Mouse (Mus musculus) WW6 (cell line): ENCODE results near the gene Lrmda.
A peak's percentile ranks its signal among the peaks of the same experiment; 100 is the strongest.

Experiments used
- DNase-seq: peaks from one replicate; pipeline ENCODE4 v3.0.0-alpha.2; 2013; ENCODE audit warnings: low read depth, low spot score

Gene Lrmda

DNA sequence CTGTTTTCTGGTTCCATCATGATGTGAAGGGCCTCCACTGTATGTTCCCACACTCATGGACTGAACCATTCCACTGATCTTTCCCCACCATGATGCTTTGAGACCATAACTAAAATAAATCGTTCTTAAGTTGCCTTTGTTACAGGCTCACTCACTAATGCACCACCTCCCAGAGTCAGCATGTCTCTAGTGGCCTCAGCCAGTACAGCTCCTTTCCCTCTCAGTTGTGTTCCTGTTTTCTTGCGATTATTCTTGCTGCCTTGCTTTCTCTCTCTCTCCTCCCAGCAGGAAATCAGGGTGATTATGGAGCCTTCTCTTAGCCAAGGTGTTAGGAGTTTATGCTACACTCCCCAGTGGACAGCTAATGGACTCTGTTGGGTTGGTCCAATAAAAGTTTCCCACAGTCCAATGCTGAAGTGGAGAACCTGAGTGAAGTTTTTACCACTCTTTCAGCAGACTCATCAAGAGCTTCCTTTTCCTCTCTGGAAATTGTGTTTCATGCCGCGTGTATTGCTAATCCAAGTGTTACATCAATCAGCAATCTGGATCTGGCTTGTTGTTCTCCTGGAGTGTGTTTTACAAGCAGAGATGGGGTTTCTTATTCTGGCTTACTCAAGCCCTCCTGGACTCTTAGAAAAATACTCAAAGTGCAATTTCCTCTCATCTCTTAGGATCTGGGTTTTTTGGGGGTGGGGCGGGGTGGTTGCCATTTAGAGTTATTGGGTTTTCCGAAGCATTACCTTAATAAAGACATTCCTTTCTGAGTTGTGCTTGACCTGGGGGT, 490.4 kb downstream of the Lrmda start:
- no peak for DNase-seq

- no peak for DNase-seq
These were observed 490.9 kb downstream of the Lrmda start for GRCm38 (mm10) chr14:22510531-22510785.

- no peak for DNase-seq
These were observed 495.0 kb downstream of the Lrmda start for GRCm38 (mm10) chr14:22514362-22515084.

DNA sequence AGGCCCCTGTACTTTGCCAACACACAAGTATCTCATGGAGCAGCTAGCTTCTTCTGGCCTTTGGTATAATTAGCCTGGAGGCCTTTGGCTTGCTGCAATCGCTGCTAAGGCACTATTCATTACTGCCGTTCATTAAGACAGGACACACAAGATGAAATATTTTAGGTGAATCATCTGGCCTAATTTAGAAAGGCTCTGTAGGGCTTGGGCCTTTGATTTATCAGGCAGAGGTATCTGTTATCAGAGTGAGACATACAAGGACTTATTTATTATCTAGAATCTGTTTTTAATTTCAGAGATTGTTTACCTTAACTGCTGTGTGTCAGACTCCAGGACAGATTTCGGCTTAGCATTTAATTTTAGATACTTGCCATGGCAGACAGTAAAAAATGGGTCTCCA, 511.2 kb downstream of the Lrmda start:
- no peak for DNase-seq

GRCm38 (mm10) chr14:22533501-22533900, 514.0 kb downstream of the Lrmda start:
- DNase-seq, result no peak

DNA sequence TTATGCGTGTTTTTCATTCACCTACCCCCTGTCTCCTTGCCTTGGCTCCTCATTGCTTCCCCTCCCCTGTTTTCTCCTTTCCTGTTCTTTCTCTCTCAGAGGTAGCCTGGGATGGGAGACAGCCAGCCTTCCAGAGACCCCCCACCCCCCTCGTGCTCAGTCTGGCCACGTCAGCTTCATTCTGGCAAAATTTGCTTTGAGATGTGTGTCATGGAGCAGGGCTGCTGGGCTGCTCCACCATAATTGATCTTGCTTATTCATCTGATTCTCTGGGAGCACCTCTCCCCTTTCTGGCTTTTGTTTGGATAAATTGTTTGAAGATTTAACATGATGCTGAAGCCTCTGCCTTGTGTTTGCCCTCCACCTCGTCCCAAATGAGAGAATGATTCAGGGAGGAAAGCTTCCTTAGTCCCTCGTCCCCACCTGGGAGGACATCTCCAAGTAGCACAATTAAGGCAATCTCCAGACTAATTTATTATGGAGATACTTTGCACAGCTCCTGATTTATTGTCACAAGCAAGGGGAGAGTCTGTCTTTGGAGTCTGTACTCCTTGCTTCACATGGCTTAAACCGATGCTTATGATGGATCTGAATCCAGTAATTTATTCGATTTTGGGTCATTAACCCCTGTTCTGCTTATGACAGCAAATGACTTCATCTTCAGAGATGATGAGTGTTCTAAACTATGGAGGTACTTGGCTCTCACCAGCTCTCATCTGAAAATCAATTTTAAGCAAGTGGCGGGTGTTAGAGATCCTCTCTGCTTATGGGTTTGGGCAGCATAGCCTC, 526.6 kb downstream of the Lrmda start:
- no peak for DNase-seq

- DNase-seq, result no peak
These were observed 527.1 kb downstream of the Lrmda start for GRCm38 (mm10) chr14:22546676-22546984.

DNA sequence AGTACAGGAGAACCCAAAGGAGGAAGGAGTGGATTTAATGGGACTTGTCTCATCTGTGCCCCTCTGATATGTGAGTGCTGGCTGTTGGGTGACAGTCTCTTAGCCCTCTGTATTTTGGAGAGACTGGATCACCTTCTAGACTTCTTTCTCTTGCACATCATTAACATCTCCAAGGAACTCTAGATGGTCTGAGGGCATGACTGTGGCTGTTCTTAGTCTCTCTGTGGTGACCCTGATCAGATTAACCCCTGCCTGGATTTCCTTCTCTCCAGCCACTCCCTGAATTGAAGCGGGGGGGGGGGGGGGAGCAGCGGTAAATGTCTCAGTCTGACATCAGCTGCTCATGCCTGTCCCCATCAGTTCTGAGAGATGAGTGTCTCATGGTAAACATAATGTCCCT, 528.8 kb downstream of the Lrmda start:
- DNase-seq, result no peak

GRCm38 (mm10) chr14:22549166-22549565, 529.7 kb downstream of the Lrmda start:
- DNase-seq, result no peak

DNA sequence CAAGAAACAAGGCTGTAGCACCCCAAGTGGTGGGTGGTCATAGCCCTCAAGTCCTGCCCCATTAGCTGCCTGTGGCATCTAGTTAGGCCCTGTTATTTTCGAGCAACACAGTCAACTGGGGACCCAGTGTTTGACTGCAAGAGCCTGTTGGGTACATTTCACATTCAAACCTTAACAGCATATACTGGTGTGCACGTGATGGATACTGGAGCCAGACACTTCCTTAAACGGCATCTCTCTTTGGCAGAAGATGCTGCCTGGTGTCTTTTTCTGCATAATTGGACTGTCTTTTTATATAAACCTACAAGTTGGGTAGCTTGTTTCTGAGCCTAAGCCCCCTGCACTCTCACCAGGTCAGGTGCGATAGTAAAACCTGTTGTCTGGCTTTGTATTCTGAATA, 532.8 kb downstream of the Lrmda start:
- DNase-seq, result no peak

DNA sequence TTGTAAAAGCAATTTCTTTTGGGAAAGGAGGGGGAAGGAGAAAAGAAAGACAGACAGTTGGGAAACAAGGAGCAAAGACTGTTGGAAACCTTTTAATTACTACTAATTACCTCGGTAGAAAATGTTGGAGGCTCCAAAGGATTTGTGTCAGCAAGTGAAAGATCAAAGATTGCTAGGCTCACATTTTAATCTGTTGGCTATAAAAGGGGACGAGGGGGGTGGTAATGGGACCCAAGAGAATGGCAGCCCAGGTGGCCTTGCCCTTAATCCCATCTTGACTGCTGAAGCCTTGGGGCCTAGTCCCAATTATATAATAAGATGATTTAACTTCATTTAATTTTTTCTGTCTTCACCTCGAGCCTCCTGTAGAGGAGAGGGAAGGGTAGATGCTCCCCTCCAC, 533.3 kb downstream of the Lrmda start:
- no peak for DNase-seq

DNA sequence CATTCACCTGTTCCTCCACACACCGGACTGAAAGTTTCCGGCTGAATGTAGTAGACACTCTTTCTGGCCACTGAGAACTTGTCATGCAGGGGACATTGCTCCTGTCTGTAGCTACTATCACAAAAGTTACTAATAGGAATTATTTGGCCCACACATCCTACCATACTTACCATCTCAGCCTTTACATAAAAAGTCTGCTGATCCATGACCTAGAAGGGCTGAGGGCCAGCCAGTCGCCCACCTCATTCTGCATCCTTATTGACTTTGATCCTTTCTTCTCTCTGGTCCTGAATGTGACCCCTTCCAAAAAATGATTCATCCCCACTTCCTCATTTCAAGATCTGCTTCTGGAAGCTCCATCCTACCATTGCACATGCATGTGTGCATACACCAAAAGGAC, 534.2 kb downstream of the Lrmda start:
- DNase-seq, result no peak

- DNase-seq, result no peak
These were observed 553.0 kb downstream of the Lrmda start for GRCm38 (mm10) chr14:22572486-22572885.

DNA sequence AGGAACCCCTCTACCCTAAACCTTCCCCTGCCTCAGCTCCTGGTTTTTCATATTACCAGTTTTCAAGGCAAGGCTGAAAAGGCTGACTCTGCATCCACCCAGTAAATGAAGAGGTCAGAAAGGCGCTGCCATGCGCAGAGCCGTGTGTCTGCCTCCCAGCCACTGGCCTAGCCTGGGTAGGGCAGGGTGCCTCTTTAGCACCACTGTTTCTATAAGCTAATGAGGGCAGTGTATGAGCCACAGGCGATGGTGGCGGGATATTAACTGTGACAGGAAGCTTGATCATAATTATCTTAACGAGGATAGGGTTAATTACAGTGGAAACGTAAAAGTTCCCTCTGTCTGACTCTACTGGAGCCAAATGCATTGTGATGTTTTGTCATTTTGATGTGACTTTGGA, 554.1 kb downstream of the Lrmda start:
- no peak for DNase-seq

DNA sequence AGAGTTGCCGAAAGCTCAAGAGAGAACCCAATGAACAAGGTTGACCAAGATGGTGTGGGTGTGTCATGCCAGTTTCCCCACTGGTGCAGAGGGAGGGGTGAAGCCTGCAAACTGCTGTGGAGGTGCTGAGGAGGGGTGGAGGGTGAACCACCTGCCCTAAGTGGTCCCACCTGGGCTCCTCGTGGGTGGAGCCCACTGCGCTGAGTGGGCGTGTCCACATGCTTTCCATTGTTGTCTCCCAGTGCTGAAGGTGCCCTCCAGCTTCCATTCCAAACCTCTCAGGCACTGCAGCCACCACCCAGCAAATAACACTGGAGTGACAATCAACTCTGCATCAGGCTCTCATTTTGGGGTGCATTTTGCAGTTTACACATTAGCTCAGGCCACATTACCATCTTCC, 554.5 kb downstream of the Lrmda start:
- DNase-seq, result peak; percentile 26

GRCm38 (mm10) chr14:22576441-22576840, 556.9 kb downstream of the Lrmda start:
- DNase-seq, result no peak

GRCm38 (mm10) chr14:22577411-22578037, 558.0 kb downstream of the Lrmda start:
- DNase-seq, result no peak

GRCm38 (mm10) chr14:22578224-22578623, 558.7 kb downstream of the Lrmda start:
- DNase-seq, result peak; percentile 29

- DNase-seq, result no peak
These were observed 559.5 kb downstream of the Lrmda start for GRCm38 (mm10) chr14:22578986-22579385.

DNA sequence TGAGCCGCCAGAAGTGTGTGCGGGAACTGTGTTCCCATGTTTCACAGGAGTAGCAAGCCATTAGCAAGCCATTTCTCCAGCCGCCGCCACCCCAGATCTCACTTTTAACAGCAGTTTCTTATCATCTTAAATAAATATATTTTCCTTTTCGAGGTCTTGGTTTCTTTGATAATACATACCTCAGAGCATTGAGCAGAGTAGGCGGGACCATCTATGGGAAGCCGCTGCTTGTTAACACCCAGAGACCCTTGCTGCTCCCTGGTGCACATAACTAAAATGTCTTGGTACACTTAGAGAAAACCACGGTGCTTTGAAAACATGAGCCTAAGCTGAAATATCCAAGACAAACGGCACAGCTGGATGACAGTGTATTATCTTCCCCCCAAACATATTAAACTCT, 562.6 kb downstream of the Lrmda start:
- DNase-seq, result no peak

DNA sequence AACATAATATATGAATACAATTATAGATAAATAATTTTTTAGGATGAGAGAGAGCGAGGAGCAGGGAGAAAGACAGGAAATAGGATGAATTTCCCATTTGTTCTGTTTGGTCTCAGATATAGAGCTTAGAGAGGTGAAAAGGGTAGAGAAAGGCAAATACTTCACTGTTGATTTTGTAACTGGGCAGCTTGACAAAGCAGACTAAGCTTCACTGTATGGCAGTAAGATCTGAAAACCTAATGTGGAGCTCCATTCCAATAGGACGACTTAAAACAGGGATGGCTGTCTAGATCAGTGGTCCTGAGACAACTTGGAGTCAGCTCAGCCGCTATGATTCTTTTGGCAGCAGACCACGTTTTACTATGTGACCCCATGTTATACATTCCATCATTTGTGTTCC, 566.8 kb downstream of the Lrmda start:
- no peak for DNase-seq

DNA sequence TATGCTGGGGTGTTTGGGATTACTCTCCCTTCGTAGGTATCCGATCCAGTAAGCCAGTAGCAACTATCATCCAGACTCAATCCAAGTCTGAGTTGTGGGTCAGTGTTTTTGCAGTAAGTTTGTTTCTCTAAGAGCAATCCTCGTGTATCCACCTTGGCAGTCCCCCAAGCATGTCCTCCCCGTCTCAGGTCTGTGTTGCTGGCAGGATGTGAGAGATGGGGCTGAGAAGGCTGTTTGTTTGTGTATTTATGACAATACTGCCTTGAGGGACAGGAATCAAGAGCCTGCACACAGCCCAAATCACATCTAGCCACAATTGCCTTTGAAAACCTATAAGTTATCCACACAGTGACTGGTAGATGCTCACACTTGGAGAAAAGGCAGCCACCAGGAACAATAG, 567.3 kb downstream of the Lrmda start:
- DNase-seq, result no peak
